Mouse (Mus musculus): ENCODE measurements around the gene Leprot. TPM values are rescaled to one million over a fixed set of nuclear protein-coding genes. Genes with fewer than 3 reads are reported as not detected.

Gene Leprot
- total and polyA plus RNA-seq, 3 experiments = 10.4 to 121 (median 44.3) TPM

DNA sequence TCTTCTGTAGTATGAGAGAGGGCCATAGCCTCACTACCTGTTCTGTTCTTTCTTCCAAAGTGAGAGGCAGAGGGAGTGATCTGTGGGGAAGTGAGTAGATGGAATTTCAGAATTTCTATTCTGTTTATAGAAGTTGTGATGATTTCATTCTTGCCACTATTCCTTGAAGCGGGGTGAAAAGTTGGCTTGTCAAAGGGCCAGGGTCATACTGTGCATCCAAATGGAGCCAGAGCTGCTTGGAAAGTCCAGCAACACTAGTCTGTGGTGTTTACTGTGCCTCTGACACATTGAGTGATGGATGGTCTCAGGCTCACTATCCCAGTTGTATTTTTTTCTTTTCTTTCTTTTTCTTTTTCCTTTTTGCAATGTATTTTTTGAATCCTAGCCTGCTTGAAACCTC, 51.9 kb downstream of the Leprot start:
- ATAC-seq (ENCODE audit: extremely low read depth, insufficient number of reproducible peaks, low FRiP score, poor library complexity, severe bottlenecking) (no peak), DNase-seq (ENCODE audit: low spot score) (no peak)
- H3K27me3 ChIP-seq (ENCODE audit: insufficient read depth, low read length) = peaks cover 3% of the 10 kb centered on the region; the same call in 1 of the 2 replicates
- no peaks in the 10 kb centered on the region for H3K9me3 ChIP-seq (replicated peaks)
- TF ChIP-seq CTCF (IDR thresholded peaks at IDR 0.05; ENCODE audit: low read depth, low read length) (no peak), GATA2 (IDR thresholded peaks at IDR 0.05; ENCODE audit: borderline replicate concordance, low read depth, low read length) (no peak), POLR2AphosphoS5 (IDR thresholded peaks at IDR 0.05; ENCODE audit: insufficient replicate concordance, low read depth, low read length) (no peak), TAL1 (conservative IDR thresholded peaks at IDR 0.05; ENCODE audit: low read depth, low read length) (no peak), GATA1 (IDR thresholded peaks at IDR 0.05; ENCODE audit: borderline replicate concordance, low read length) (no peak)
- H3K36me3 ChIP-seq (replicated peaks) = no peaks in the 10 kb centered on the region
- H3K4me3 ChIP-seq (ENCODE audit: low read depth, low read length) = no peak overlapping the region
- no peaks in the 10 kb centered on the region for H3K4me1 ChIP-seq (ENCODE audit: insufficient read depth, low read depth, low read length)

GRCm38 (mm10) chr4:101700892-101701640, 53.5 kb downstream of the Leprot start:
- no peak for ATAC-seq (ENCODE audit: extremely low read depth, insufficient number of reproducible peaks, low FRiP score, poor library complexity, severe bottlenecking)
- no peak overlapping the region for H3K4me3 ChIP-seq (ENCODE audit: low read depth, low read length)
- DNase-seq (ENCODE audit: low spot score) = no peak
- H3K9me3 ChIP-seq (replicated peaks) = no peaks in the 10 kb centered on the region
- TF ChIP-seq TAL1 (conservative IDR thresholded peaks at IDR 0.05; ENCODE audit: low read depth, low read length) (no peak), GATA2 (IDR thresholded peaks at IDR 0.05; ENCODE audit: borderline replicate concordance, low read depth, low read length) (no peak), GATA1 (IDR thresholded peaks at IDR 0.05; ENCODE audit: borderline replicate concordance, low read length) (no peak), CTCF (IDR thresholded peaks at IDR 0.05; ENCODE audit: low read depth, low read length) (no peak), POLR2AphosphoS5 (IDR thresholded peaks at IDR 0.05; ENCODE audit: insufficient replicate concordance, low read depth, low read length) (no peak)
- H3K27me3 ChIP-seq (ENCODE audit: insufficient read depth, low read length) = peaks cover 3% of the 10 kb centered on the region
- H3K4me1 ChIP-seq (ENCODE audit: insufficient read depth, low read depth, low read length) = no peaks in the 10 kb centered on the region
- no peaks in the 10 kb centered on the region for H3K36me3 ChIP-seq (replicated peaks)

- TF ChIP-seq CTCF (IDR thresholded peaks at IDR 0.05; ENCODE audit: low read depth, low read length) = no peak
- TF ChIP-seq GATA2 (IDR thresholded peaks at IDR 0.05; ENCODE audit: borderline replicate concordance, low read depth, low read length) = no peak
- TF ChIP-seq TAL1 (conservative IDR thresholded peaks at IDR 0.05; ENCODE audit: low read depth, low read length) = no peak
- TF ChIP-seq POLR2AphosphoS5 (IDR thresholded peaks at IDR 0.05; ENCODE audit: insufficient replicate concordance, low read depth, low read length) = no peak
- no peak for TF ChIP-seq GATA1 (IDR thresholded peaks at IDR 0.05; ENCODE audit: borderline replicate concordance, low read length)
- peaks cover 5% of the 10 kb centered on the region for H3K27me3 ChIP-seq (ENCODE audit: insufficient read depth, low read length)
- H3K4me3 ChIP-seq (ENCODE audit: low read depth, low read length) = no peak overlapping the region
- H3K9me3 ChIP-seq (replicated peaks) = no peaks in the 10 kb centered on the region
- no peaks in the 10 kb centered on the region for H3K4me1 ChIP-seq (ENCODE audit: insufficient read depth, low read depth, low read length)
- DNase-seq (ENCODE audit: low spot score) = no peak
- ATAC-seq (ENCODE audit: extremely low read depth, insufficient number of reproducible peaks, low FRiP score, poor library complexity, severe bottlenecking) = no peak
- H3K36me3 ChIP-seq (replicated peaks) = no peaks in the 10 kb centered on the region
These were observed 57.8 kb downstream of the Leprot start for GRCm38 (mm10) chr4:101705325-101705724.

DNA sequence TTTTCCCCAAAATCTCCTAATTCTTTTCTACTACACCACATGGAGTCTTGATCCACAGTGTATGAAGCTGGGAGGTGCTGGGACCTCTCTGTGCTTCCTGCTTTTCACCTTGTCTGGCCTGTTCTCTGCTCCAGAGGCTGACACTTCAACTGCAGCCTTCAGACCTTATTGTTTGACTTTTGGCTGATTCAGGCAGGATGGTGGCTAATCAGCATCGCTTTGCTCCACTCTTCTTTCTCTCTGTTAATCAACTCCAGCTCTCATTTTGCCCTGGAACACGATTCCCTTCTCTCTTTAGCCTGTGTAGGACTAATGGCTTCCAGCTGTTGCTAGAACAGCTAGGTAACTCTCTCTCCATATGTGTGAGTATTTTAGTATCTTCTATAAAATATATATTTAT, 59.7 kb downstream of the Leprot start:
- peaks cover 5% of the 10 kb centered on the region; the same call in 1 of the 2 replicates for H3K27me3 ChIP-seq (ENCODE audit: insufficient read depth, low read length)
- DNase-seq (ENCODE audit: low spot score) = no peak
- no peak overlapping the region for H3K4me3 ChIP-seq (ENCODE audit: low read depth, low read length)
- no peaks in the 10 kb centered on the region for H3K36me3 ChIP-seq (replicated peaks)
- no peaks in the 10 kb centered on the region for H3K9me3 ChIP-seq (replicated peaks)
- no peaks in the 10 kb centered on the region for H3K4me1 ChIP-seq (ENCODE audit: insufficient read depth, low read depth, low read length)
- no peak for TF ChIP-seq GATA2 (IDR thresholded peaks at IDR 0.05; ENCODE audit: borderline replicate concordance, low read depth, low read length)
- TF ChIP-seq POLR2AphosphoS5 (IDR thresholded peaks at IDR 0.05; ENCODE audit: insufficient replicate concordance, low read depth, low read length) = no peak
- no peak for TF ChIP-seq GATA1 (IDR thresholded peaks at IDR 0.05; ENCODE audit: borderline replicate concordance, low read length)
- no peak for TF ChIP-seq TAL1 (conservative IDR thresholded peaks at IDR 0.05; ENCODE audit: low read depth, low read length)
- TF ChIP-seq CTCF (IDR thresholded peaks at IDR 0.05; ENCODE audit: low read depth, low read length) = no peak
- ATAC-seq (ENCODE audit: extremely low read depth, insufficient number of reproducible peaks, low FRiP score, poor library complexity, severe bottlenecking) = no peak

DNA sequence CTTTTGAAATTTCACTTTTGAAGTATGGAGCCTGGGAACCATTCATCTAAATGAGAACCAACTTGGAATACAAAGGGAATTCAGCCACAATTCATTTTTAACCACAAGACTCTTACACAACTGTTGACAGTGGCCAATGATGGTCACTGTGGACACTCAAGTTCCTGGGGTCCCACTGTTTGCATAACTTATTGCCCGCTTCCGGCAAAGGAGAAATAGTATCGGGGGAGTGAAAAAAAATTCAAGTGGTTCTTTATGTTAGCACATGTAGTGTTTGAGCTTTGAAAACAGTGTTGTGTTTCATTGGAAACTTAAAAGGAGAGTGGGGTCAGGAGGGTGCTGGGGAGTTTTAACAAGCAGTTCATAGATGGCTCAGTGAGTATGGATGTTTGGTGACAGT, 60.4 kb downstream of the Leprot start:
- TF ChIP-seq GATA1 (IDR thresholded peaks at IDR 0.05; ENCODE audit: borderline replicate concordance, low read length) = no peak
- no peak for TF ChIP-seq GATA2 (IDR thresholded peaks at IDR 0.05; ENCODE audit: borderline replicate concordance, low read depth, low read length)
- TF ChIP-seq TAL1 (conservative IDR thresholded peaks at IDR 0.05; ENCODE audit: low read depth, low read length) = no peak
- no peak for TF ChIP-seq POLR2AphosphoS5 (IDR thresholded peaks at IDR 0.05; ENCODE audit: insufficient replicate concordance, low read depth, low read length)
- no peak for TF ChIP-seq CTCF (IDR thresholded peaks at IDR 0.05; ENCODE audit: low read depth, low read length)
- ATAC-seq (ENCODE audit: extremely low read depth, insufficient number of reproducible peaks, low FRiP score, poor library complexity, severe bottlenecking) = no peak
- Histone ChIP-seq H3K9me3 (replicated peaks) (no peaks in the 10 kb centered on the region), H3K27me3 (ENCODE audit: insufficient read depth, low read length) (peaks cover 5% of the 10 kb centered on the region; the same call in 1 of the 2 replicates), H3K36me3 (replicated peaks) (no peaks in the 10 kb centered on the region), H3K4me3 (ENCODE audit: low read depth, low read length) (no peak overlapping the region), H3K4me1 (ENCODE audit: insufficient read depth, low read depth, low read length) (no peaks in the 10 kb centered on the region)
- no peak for DNase-seq (ENCODE audit: low spot score)

Other genes with a start within 250 kb of the Leprot start
- not detected in 2 replicates for gene Ak4, start 228.4 kb upstream of the Leprot start, total RNA-seq (2014; fragmentation: Nextera tagmentation)
- gene Ak4, start 228.4 kb upstream of the Leprot start, total RNA-seq (2017) = 0.12 TPM in 1 of 2 replicates, not detected in the other
- not detected in 2 replicates for gene Ak4, start 228.4 kb upstream of the Leprot start, polyA plus RNA-seq (2012)
- not detected in 2 replicates for gene Dnajc6, start 151.1 kb upstream of the Leprot start, total RNA-seq (2014; fragmentation: Nextera tagmentation)
- 0.05 and 0.06 TPM in 2 replicates for gene Dnajc6, start 151.1 kb upstream of the Leprot start, total RNA-seq (2017)
- gene Dnajc6, start 151.1 kb upstream of the Leprot start, polyA plus RNA-seq (2012) = not detected in 2 replicates
- not detected in 2 replicates for gene Lepr, start 69.7 kb downstream of the Leprot start, total RNA-seq (2014; fragmentation: Nextera tagmentation)
- gene Lepr, start 69.7 kb downstream of the Leprot start, total RNA-seq (2017) = 0.06 and 0.16 TPM in 2 replicates
- gene Lepr, start 69.7 kb downstream of the Leprot start, polyA plus RNA-seq (2012) = not detected in 2 replicates
- not detected in 2 replicates for gene B020004J07Rik, start 196.3 kb downstream of the Leprot start, total RNA-seq (2014; fragmentation: Nextera tagmentation)
- gene B020004J07Rik, start 196.3 kb downstream of the Leprot start, total RNA-seq (2017) = 0.17 TPM in 1 of 2 replicates, not detected in the other
- not detected in 2 replicates for gene B020004J07Rik, start 196.3 kb downstream of the Leprot start, polyA plus RNA-seq (2012)
- not detected in 2 replicates for gene C130073F10Rik, start 246.1 kb downstream of the Leprot start, total RNA-seq (2014; fragmentation: Nextera tagmentation)
- gene C130073F10Rik, start 246.1 kb downstream of the Leprot start, total RNA-seq (2017) = 0.16 TPM in 1 of 2 replicates, not detected in the other
- gene C130073F10Rik, start 246.1 kb downstream of the Leprot start, polyA plus RNA-seq (2012) = not detected in 2 replicates